Mouse (Mus musculus) testis, adult 2 months (tissue): ENCODE measurements at regions not wholly inside any gene's neighbourhood (a gene's known extent, or its start where the extent isn't known, plus 50 kb on each side); places are given as distances from the start of the nearest gene placed in this dataset.

Experiments
- CTCF ChIP-seq: fragments of 200-500 bp; IDR thresholded peaks from 2 replicates; pipeline ENCODE4 v1.5.1; 2012; ENCODE audit warnings: low read depth, mild to moderate bottlenecking, inconsistent platforms, low read length, moderate library complexity; ENCODE audit not compliant: control insufficient read depth, insufficient read depth, insufficient replicate concordance
- POLR2A ChIP-seq: fragments of 200-500 bp; IDR thresholded peaks from 2 replicates; pipeline ENCODE4 v1.6.1; 2012; ENCODE audit warnings: low read depth, mild to moderate bottlenecking, inconsistent platforms, low read length, moderate library complexity; ENCODE audit not compliant: control insufficient read depth

- TF ChIP-seq CTCF (no peak), POLR2A (no peak)
These were observed 465.5 kb downstream of the Pros1 start for GRCm38 (mm10) chr16:63319602-63320001.
